Mouse (Mus musculus): ENCODE data around the gene Cops2.

Cops2 gene

DNA sequence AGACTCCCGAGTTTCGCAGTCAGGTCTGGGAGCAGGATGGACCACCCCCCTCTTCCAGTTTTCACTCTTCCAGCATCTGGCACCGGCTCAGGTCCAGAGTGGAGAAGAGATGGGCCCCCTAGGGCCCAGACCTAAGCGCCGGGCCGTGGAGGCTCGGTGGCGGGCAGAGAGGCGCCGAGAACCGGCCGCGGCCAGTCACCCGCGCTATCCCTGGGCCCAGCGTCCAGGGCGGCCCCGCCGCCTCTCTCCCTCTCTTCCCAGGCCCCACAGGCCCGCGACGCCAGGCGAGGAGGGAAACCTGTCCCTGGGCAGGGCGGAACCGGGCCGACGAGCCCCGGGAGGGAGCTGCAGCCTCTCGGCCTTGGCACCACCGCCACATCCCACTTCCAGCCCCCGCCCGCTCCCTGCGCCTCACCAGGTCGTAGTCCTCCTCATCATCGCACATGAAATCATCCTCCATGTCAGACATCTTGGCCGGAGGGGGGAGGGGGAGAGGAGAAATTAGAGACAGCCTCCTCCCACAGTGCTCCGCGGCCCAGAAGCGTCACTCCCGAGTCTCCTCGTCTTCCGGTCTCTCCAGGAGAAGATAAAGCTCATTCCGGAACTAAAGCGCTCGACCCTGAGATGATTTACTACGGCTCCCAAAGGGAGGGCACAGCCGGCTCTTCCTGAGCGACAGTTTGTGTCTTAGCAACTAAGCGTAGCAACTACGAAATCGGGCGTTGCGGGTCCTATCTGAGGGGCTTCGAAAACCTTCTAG is at the start of gene Cops2, which contains the start of gene Galk2:
Cops2 (minus strand) TSS at position 619 of the 760 bp plus-strand sequence.
Galk2 (plus strand) TSS at position 589 of the 760 bp plus-strand sequence.
- in situ Hi-C loops (cut with MboI, MseI) = no loop called here

DNA sequence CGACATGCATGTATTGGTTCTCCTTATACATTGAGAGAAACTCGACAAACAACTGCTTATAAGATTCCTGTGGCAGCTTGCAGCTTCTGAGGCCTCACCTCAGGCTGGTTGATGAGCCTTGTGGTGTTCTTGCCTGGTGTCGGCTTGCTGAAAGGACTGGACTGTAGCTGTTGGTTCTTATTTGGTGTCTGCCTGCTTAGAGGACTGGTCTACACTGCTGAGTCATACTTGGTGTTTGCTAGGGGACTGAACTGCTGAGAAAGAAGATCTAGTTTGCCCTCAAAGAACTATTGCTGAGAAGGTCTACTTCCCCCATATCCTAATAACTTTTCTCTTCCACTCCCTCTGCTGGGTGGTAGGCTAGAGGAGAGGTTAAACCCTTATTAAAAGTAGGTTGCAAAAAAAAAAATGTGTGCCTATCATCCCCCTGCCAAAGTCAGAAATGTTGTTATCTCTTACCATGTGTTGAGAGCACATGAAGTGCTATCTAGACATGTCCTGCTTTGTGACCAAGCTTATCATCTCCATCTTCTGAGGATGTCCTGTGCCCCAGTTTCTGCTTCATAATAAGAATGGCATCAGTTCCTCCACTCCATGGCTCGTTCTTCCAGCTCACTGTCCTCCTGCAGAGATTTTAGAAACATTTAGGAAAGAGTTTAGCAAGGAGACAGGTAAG is 48.8 kb upstream of the Cops2 start:
- in situ Hi-C loops (cut with MboI, MseI) = no loop called here

DNA sequence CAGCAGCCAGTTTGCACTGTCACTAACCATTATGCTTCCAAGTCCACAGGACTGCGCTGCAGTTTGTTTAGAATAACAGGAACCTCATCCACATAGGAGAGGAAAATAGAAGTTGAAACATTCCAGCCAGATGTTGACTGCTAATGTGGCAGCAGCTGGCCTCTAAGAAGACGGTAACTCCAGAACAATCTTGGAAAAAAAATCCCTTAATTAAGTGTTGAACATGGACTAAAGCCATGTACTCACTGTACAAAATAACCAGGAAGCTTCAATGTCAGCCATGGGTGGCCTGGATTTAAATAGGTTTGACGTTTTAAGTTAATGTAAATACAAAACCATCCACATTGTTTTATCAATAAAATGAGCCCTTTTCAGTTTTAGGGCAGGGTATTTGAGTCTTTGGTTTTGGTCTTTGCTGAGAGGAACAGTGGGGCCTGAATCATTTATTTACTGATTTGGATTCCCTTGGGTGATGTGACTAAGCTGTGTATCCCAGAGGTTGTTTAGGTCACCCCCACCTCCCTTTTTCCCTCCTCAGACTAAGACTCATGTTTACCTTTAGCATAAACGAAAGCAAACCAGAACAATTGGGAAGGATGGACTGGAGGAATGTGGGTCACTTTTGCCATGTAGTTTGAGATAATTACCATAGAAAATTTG is 47.6 kb upstream of the Cops2 start:
- in situ Hi-C loops (cut with MboI, MseI) = no loop called here

DNA sequence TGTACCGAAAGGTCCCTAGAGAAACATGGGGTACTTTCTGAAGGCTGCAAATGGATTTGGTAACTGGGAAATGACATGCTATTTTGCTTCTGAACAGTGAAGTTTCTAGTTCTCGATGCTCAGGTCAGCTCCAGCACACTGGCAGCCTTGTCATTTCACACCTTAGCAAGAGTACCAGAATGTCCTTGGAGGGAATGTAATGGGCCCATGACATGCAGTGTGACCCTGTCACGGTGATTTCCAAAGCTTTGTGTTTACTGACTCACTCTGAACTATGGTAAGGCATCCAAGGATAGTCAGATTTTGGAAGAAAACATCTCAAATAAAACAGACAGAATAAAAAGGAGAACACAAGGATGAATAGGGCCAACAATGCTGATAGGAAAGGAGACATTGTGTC is 42.5 kb upstream of the Cops2 start:
- in situ Hi-C loops (cut with MboI, MseI) = no loop called here

DNA sequence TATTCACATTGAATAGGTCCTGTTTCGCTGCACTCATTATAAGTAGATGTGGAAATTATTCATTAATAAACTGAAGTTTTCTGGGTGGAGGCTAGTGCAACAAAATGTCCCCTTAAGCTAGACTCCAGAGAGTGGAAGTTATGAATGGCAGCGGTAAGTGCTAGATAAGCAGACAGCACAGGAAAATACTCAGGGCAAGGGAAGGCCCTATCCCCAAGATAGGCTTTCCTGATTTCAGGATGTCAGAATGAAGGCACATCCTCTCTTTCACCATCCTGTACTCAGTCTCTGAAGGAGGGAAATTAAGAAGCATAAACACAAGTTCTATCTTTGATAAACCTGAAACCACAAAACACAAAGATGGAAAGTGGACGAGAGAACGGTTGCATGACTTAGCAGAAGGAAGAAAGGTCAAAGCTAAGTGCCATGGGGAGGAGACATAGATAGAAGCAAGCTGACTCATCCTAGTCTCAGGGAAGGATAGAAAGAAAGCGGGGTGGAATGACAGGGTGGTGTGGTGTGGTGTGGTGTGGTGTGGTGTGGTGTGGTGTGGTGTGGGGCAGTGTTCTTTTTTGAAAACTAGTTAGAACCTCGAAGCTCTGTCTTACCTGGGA is 42.0 kb upstream of the Cops2 start:
- in situ Hi-C loops (cut with MboI, MseI) = no loop called here

DNA sequence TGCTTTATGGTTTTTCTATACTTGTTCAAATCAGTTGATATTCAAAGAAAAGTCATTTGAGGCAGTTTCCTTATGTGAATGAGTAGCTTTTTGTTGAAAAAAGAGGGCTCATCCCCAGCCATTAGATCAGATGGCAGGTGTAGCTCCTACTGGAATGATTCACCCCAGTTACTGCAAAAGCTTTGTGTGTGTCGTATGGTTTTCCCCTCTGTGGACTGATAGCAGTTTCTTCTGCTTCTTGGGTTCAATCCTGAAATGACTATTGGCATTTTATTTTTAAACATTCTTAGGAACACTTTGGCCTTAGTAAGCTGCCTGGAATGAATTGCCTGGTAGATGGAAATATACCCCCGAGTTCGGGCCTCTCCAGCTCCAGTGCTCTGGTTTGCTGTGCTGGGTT is 37.4 kb upstream of the Cops2 start:
- in situ Hi-C loops (cut with MboI, MseI) = loop anchor here (5.0 kb wide), 3 partner anchors 131 to 466 kb away; partner anchors contain the start of gene Fgf7 (in 1 of the 2)

DNA sequence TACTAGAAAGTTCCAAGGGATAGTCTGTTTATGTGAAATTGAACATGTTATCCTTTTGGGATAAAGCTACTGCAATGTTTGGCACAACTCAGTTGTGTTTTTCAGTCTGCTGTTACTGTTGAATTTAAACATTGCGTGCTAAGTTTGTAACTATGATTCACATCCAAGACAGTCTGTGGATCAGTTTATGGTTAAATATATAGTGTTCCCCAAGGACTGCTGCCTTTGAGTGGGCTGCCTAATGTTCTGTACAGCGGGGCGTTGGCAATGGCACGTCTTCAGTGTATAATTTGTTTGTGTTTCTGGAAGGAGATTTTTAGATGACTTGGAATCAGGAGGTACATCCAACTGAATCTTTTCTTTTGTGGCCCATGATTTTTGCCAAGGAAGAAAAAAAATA is 36.2 kb upstream of the Cops2 start:
- in situ Hi-C loops (cut with MboI, MseI) = loop anchor here (5.0 kb wide), 3 partner anchors 132 to 467 kb away; partner anchors contain the start of gene Fgf7 (in 1 of the 2)

DNA sequence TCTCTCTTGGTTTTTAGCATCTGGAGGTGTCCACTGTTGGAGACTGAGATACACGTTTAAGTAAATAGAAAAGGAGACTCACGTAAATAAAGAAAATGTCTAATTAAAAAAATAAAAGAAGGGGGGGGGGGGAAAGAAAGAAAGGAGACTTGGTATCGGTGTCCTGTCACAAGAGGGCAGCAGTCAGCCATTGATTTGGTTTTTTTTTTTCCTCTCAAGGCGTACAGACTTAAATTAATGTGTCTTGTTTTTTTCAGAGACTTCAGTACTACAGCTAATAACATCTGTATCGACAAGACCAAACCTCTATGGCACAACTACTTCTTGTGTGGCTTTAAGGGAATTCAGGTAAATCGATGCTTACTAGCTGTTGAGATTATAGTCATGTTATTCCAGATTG is 34.2 kb upstream of the Cops2 start:
- in situ Hi-C loops (cut with MboI, MseI) = no loop called here

DNA sequence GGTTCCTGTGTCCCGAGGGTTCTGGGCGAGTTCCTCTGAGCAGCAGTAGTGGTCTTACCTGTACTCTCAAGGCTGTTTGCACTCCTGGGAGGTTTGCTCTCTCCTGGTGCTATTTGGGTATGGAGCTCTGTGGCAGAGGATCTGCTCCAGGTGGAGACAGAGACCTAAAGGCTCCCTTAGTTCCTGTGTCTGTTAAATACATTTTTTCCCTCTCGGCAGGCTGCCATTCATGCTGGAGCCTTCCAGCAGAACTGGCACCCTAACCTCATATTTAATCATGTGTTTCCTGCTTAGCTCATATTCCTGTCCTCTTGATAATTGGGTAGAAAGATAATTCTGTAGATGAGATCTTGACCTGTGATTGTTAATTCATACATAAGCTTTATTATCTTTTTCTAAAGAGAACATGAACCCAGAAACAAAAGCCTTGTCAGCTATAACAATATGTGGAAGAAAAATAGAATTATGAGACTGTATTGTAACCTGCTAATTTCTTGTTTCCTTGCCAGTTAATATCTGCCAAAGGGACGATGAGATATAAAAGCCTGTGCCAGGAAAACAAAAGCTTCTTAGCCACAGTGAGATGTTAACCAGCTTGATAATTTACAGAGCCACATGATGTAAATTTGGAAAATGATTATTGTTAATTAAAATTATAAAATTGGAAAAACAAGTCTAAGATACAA is 27.1 kb upstream of the Cops2 start:
- in situ Hi-C loops (cut with MboI, MseI) = no loop called here

DNA sequence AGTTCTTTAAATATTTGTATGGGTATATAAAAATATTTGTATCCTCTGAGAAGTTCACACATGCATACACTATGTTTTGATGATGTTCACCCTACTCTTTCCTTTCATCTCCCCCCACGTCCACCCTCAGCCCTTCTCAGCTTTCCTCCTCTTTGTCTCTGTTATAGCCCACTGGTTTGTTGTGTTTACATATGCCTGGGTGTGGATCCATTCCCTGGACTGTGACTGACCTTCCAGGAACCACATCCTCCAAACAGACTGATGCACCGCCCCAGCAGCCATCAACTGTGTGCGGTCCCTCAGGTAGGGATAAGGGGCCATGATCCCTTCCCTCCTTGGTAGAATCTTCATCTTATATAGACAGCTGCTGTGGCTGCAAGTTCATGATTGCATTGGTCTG is 11.2 kb upstream of the Cops2 start:
- in situ Hi-C loops (cut with MboI, MseI) = no loop called here

DNA sequence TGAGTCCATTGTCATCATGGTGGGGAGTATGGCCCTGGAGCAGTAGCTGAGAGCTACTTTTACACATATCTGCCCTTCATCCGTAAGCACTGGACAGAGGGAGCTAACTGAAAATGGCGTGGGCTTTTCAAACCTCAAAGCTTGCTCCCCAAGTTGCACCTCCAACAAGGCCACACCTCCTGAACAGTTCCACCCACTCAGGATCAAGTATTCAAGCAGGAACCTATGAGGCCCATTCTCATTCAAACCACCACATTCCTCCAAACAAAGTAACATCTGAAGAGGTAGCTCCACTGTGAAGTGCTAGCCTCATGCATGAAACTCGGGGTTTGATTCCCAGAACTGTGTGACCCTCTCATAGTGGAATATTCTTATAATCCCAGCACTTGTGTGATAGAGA is 9.4 kb upstream of the Cops2 start:
- in situ Hi-C loops (cut with MboI, MseI) = loop anchor here (10.0 kb wide), 2 partner anchors 286 to 1056 kb away; partner anchors contain the start of genes Dtwd1 (in 1 of the 2) and Fam227b (in 1 of the 2)

DNA sequence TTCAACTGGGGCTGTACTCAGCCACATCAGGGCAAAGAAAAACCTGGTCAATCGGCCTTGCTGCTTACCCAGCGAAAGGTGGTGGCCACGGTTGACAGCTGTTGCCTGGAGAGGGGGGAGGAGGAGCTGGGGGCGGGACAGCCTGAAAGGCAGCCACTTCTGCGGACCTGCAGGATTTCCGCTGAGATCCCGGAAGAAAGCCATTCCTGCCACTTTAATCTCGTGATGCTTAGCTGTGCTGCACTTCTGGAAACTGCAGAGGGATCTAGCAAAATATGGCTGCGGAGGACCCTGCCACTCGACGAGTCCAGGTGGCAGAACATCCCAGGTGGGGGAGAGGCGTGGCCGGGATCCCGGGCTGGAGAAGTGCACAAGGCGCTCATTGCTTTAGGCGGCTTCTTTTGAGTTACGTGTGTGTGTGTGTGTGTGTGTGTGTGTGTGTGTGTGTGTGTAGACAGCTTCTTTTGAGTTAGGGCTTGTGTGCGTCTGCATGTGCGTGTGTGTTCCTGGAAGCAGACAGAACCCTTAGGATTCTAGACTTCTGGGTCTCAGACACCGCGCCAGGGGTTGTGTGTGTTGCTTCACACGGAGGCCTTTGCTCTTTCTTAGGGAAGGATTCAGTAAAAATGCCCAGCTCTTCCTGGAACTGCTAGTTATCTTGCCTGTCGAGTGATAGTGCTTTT is 7.3 kb upstream of the Cops2 start:
- in situ Hi-C loops (cut with MboI, MseI) = loop anchor here (10.0 kb wide), 2 partner anchors 289 to 1059 kb away; partner anchors contain the start of genes Dtwd1 (in 1 of the 2) and Fam227b (in 1 of the 2)

DNA sequence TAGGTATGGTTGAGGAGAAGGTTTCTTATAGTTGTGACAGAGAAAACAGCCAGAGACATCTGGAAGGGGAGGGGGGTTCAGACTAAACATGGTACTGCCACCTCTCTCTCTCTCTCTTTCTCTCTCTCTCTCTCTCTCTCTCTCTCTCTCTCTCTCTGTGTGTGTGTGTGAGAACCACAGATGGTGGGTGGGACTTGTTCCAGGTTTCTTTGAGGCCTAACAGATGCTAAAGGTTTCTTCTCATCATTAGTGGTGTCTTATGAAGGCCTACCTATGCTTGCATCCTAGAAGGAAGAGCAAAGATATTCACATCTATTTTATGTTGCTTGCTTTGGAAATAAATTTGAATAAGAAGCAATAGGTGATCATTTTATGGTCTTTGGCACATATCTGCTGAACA is 6.6 kb upstream of the Cops2 start:
- in situ Hi-C loops (cut with MboI, MseI) = loop anchor here (10.0 kb wide), 2 partner anchors 289 to 1059 kb away; partner anchors contain the start of genes Dtwd1 (in 1 of the 2) and Fam227b (in 1 of the 2)

DNA sequence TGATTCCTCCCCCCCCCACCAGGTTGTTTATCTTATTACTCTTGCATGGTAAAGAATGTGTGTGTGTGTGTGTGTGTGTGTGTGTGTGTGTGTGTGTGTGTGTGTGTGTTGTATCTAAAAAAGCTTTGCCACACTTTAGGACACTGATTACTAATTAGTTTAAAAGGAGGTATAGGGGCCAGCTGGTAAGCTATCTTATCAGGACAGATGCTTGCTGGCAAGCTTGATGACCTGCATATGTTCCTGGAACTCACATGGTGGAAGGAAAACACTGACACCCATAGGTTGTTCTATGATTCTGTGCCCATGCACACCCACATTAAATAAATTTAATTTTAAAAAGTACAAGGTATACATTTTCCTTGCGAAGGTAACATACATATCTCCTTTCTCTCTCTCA is 5.6 kb upstream of the Cops2 start:
- in situ Hi-C loops (cut with MboI, MseI) = loop anchor here (10.0 kb wide), 2 partner anchors 290 to 1060 kb away; partner anchors contain the start of genes Dtwd1 (in 1 of the 2) and Fam227b (in 1 of the 2)

DNA sequence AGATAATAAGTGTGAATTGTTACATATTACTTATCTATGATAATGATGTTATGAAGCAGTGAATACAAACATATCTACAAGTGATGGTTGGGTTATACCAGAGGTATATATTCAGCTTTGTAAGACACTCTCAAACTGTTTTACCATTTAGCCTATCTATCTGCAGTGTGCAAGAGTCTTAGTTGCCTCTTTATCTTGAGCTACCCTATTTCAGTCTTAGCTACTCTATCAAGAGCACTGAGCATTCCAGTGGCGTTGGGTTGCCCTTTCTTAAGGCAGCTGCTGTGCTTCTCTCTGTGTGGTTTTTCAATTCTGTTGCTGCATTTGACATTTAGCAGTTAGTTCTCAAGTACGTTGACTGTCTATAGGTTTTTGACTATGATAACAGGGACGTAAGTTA is 4.9 kb upstream of the Cops2 start:
- in situ Hi-C loops (cut with MboI, MseI) = loop anchor here (10.0 kb wide), 2 partner anchors 291 to 1061 kb away; partner anchors contain the start of genes Dtwd1 (in 1 of the 2) and Fam227b (in 1 of the 2)

DNA sequence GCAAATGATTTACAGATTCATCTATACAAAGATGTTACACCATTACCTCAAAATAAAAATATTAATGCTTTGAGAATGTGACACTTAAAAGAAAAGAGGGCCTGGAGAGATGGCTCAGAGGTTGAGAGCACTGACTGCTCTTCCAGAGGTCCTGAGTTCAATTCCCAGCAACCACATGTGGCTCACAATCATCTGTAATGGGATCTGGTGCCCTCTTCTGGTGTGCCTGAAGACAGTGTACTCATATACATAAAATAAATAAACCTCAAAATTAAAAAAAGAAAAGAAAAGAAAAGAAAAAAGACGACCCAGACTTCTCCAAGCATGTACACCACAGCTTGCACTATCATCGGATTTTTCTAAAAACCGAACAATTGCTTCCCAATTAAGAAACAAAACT is 1.2 kb downstream of the Cops2 start:
- in situ Hi-C loops (cut with MboI, MseI) = no loop called here

DNA sequence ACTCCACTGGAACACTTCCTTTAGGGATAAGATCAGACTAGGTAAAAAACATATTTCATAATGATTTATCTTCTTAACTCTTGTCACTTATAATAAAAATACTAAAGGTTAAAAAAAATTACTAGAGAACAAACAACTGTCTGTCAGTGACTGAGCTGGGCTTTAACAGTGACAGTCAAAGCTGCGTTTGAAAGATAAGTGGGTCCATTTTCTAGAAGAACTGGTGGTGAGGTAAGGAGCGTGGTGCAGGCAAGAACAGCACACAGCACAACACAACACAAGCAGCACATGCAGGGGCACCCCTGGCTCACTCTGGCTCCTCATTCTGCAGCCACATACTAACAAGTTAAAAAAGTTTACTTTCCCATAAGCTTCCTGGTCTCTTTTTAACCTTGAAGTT is 7.7 kb downstream of the Cops2 start:
- in situ Hi-C loops (cut with MboI, MseI) = no loop called here

DNA sequence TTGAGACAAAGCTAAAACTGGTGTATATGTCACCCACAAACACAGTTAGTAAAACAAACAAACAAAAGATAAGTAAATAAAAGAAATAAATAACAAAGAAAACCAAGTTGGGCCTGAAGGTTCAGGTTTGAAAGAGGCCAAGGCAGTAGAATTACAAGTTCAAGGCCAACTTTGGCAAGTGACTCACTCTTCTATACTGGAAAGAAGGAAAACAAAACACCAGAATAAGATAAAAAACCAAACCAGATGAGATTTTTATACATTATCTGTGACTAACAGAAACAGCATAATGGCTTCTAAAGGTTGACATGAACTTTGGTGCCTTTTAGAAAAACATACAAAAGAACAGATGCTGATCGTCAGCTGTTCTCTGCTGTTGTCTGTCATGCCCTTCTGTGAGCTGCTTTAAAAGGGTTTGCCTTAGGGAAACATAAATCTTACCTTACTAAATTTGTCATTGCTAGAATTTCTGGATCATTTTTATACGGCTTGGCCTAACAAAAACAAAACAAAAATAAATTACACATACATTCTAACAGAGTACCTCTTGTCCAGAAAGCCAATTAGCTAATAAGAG is 20.1 kb downstream of the Cops2 start:
- in situ Hi-C loops (cut with MboI, MseI) = no loop called here

DNA sequence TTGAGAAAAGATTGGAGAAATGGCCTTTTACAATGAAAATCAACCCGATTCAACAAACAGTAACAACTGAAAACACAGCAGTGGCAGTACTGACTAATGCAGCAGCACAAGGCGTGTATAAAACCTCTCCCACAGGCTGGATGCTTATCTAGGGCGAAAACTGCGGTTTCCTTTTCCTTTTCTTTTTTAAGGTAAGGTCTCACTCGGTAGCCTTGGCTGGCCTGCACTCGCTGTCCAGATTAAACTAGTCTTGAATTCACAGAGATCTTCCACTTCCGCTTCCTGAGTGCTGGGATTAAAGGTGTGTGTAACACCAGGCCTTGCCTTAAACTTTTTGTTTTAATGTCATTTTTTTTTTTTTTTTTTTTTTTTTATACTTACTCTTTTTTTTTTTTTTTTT is 20.8 kb downstream of the Cops2 start:
- in situ Hi-C loops (cut with MboI, MseI) = no loop called here

DNA sequence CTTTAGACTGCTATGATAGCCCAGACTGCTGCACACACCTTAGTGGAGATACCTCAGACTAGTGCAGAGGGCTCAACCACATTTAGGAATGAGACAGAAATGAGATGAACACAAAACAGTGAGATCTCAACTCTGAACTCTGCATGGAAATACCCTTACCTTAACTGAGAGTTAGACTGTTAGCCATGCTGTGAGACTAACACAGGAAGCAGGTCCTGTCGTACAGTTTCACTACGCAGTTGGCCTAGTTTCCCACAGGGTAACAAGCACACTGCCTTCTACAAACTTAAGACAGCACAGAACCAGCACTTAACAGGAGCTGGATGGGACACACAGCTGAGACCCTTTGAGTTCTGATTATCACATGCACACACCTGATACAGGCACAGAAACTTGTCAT is 29.0 kb downstream of the Cops2 start:
- in situ Hi-C loops (cut with MboI, MseI) = loop anchor here in 1 of 2 experiments (5.0 kb wide), 1 partner anchor 173 kb away; no protein-coding TSS in a partner anchor

Data from T-helper 17 cell (primary cell).